Mouse (Mus musculus): ENCODE results near the gene Map4k3.
A peak's percentile ranks its signal among the peaks of the same experiment; 100 is the strongest.
"Not testable (repeated sequence)": the region's sequence is repeated elsewhere in the genome, so short reads cannot be mapped to it uniquely, and the experiment has no call there.

Map4k3 gene

DNA sequence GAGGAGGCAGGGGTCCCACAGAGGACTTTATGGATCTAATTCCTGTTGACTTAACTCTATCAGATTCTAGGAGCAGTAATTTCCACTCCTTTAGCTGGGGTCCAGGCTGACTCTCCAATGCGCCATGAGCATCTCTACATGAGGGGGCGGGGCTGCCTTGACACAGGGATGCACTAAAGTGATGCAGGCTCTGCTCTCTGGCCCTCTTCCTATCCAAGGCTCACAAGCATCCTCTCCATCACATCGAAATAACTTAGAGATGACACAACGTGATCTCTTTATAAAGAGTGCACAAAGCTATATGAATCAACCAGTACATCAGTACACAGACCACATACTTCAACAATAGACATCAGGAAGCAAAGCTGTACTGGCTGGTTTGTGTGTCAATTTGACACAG, 156.8 kb downstream of the Map4k3 start:
- Histone ChIP-seq H3K4me1 (replicated peaks; ENCODE audit: low read depth, low read length) (peaks cover 23% of the 10 kb centered on the region), H3K9me3 (ENCODE audit: low read length) (peaks cover 22% of the 10 kb centered on the region), H3K4me3 (replicated peaks; ENCODE audit: low read length) (no peak overlapping the region), H3K36me3 (ENCODE audit: insufficient read depth, low read length) (no peaks in the 10 kb centered on the region), H3K27me3 (ENCODE audit: insufficient read depth, low read length) (peaks cover 3% of the 10 kb centered on the region)
- TF ChIP-seq POU5F1 (IDR thresholded peaks at IDR 0.05; ENCODE audit: borderline replicate concordance, low read length) (no peak), CTCF (conservative IDR thresholded peaks at IDR 0.05; ENCODE audit: low read length) (no peak), NANOG (IDR thresholded peaks at IDR 0.05; ENCODE audit: borderline replicate concordance, low read length) (no peak)

DNA sequence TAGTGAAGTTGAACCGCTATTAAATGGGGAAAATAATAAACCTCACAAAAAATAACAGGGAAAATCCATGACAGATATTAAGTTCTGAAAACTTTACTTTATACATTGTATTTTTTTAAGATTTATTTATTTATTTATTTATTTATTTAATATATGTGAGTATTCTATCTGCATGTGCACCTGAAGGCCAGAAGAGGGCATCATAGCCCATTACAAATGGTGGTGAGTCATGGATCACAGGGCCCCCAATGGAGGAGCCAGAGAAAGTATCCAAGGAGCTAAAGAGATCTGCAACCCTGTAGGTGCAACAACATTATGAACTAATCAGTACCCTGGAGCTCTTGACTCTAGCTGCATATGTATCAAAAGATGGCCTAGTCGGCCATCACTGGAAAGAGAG, 158.6 kb downstream of the Map4k3 start:
- H3K4me1 ChIP-seq (replicated peaks; ENCODE audit: low read depth, low read length); H3K27me3 ChIP-seq (ENCODE audit: insufficient read depth, low read length); H3K4me3 ChIP-seq (replicated peaks; ENCODE audit: low read length); H3K36me3 ChIP-seq (ENCODE audit: insufficient read depth, low read length): not testable (repeated sequence)
- peaks cover 39% of the 10 kb centered on the region for H3K9me3 ChIP-seq (ENCODE audit: low read length)

DNA sequence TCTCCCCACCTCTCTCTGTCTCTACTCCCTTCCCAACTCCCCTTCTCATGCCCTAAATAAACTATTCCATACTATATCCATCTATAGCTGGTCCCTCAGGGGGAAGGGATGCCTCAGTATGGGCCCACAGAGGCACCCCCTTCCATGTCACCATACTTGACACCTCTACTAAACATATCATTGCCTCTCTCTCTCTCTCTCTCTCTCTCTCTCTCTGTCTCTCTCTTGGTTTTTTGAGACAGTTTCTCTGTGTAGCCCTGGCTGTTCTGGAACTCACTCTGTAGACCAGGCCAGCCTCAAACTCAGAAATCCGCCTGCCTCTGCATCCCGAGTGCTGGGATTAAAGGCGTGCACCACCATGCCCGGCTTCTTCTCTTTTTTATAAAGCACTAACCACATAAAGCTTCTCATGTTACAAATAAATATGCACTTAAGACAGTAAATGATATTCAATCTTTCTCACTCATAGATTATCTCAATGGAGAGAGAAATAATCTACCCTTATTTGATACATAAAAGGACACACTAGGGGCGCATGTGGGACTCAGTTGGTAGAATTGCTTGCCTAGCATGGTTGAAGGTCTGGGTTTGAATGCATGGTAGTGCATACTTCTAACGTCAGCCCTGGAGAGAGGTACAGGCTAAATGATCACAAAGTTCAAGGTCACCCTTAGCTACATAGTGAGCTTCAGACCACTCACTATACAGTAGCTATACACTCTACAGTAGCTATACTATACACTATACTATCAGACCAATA, 159.3 kb downstream of the Map4k3 start:
- TF ChIP-seq NANOG (IDR thresholded peaks at IDR 0.05; ENCODE audit: borderline replicate concordance, low read length): no peak
- no peak for TF ChIP-seq POU5F1 (IDR thresholded peaks at IDR 0.05; ENCODE audit: borderline replicate concordance, low read length)
- Histone ChIP-seq H3K27me3 (ENCODE audit: insufficient read depth, low read length) (no peaks in the 10 kb centered on the region), H3K4me1 (replicated peaks; ENCODE audit: low read depth, low read length) (0 out of 2 replicates have a peak, but pooled peaks cover under 1% of the 10 kb centered on the region), H3K36me3 (ENCODE audit: insufficient read depth, low read length) (no peaks in the 10 kb centered on the region), H3K9me3 (ENCODE audit: low read length) (peaks cover 41% of the 10 kb centered on the region), H3K4me3 (replicated peaks; ENCODE audit: low read length) (no peak overlapping the region)

DNA sequence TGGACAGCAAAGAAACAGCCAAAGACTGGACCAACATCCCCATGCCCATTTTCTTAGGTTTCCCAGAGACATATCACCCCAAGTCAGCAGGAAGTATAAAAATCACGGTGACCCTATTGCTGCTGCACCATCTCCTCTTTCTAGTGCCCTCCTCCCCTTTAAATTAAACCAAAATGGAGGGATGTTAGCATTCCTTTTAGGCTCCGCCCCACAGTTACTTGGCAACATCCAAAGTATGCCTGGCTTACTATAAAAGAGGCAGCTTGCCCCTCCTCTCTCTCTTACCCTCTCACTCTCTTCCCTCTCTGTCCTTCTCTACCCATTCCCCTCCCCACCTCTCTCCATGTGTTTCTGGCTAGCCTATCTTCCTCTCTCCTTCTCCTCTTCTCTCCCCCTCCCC, 159.8 kb downstream of the Map4k3 start:
- H3K4me3 ChIP-seq (replicated peaks; ENCODE audit: low read length): no peak overlapping the region
- H3K4me1 ChIP-seq (replicated peaks; ENCODE audit: low read depth, low read length): no peaks in the 10 kb centered on the region
- no peaks in the 10 kb centered on the region for H3K36me3 ChIP-seq (ENCODE audit: insufficient read depth, low read length)
- H3K27me3 ChIP-seq (ENCODE audit: insufficient read depth, low read length): no peaks in the 10 kb centered on the region
- no peak for TF ChIP-seq POU5F1 (IDR thresholded peaks at IDR 0.05; ENCODE audit: borderline replicate concordance, low read length)
- no peak for TF ChIP-seq NANOG (IDR thresholded peaks at IDR 0.05; ENCODE audit: borderline replicate concordance, low read length)
- no peak for TF ChIP-seq CTCF (conservative IDR thresholded peaks at IDR 0.05; ENCODE audit: low read length)
- H3K9me3 ChIP-seq (ENCODE audit: low read length): peaks cover 41% of the 10 kb centered on the region

DNA sequence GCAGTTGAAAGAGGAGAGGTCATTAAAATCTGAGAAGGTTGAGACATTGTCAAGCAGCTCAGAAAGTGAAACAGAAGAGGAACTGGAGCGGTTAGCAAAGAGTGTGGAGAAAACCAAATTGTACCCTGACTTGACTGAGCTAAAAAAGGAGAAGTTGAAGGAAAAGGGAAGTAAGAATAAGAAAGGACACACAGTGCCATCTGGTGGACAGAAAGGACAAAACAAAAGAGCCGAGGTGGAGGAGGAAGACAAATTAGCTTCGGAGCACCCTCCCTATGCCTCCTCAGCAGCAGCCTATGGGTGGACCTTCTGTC, 163.7 kb downstream of the Map4k3 start:
- peaks cover 41% of the 10 kb centered on the region for H3K9me3 ChIP-seq (ENCODE audit: low read length)
- TF ChIP-seq NANOG (IDR thresholded peaks at IDR 0.05; ENCODE audit: borderline replicate concordance, low read length) (no peak), CTCF (conservative IDR thresholded peaks at IDR 0.05; ENCODE audit: low read length) (peak; percentile 41)
- H3K4me1 ChIP-seq (replicated peaks; ENCODE audit: low read depth, low read length): peaks cover 20% of the 10 kb centered on the region

DNA sequence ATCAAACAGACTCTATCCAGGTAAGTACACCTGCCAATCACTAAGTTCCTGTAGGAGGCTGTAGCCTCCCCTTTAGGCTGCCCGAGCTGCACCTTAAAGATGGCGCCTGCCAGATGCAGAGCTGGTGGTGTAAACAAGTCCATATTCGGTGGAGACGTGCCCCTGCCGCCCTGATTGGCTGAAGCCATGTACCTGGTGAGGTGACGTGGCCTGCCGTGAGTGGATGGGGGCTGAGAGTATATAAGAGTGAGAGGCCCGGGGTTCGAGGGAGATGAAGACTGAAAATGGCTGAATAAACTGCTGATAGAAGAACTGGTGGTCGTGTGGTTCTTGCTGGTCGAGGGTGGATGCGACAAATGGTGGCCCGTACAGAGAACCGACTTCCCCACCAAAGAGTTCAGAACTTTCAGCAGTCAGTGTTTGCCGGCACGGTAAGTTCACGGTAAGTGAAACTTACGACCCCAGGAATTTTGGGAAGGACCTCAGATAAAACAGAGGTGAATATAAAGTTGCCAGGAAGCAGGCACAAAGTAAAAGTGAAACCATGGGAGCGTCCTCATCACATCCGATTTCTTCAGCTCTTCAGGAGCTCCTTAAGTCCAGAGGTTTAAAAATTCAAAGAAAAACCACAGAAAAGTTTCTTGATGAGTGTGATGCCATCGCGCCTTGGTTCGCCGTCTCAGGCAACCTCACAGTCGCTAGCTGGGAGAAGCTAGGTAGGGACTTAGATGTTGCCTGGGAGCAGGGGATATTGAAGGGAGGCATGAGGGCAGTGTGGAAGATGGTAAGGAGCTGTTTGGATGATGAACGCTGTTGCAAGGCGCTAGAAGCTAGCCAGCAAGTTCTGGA, 164.3 kb downstream of the Map4k3 start:
- not testable (repeated sequence) for H3K36me3 ChIP-seq (ENCODE audit: insufficient read depth, low read length); H3K4me3 ChIP-seq (replicated peaks; ENCODE audit: low read length); H3K27me3 ChIP-seq (ENCODE audit: insufficient read depth, low read length)
- H3K4me1 ChIP-seq (replicated peaks; ENCODE audit: low read depth, low read length): peaks cover 23% of the 10 kb centered on the region
- peaks cover 41% of the 10 kb centered on the region for H3K9me3 ChIP-seq (ENCODE audit: low read length)

More for the DNA sequence above, 163.7 kb downstream of the Map4k3 start:
- H3K36me3 ChIP-seq (ENCODE audit: insufficient read depth, low read length): no peaks in the 10 kb centered on the region
- H3K27me3 ChIP-seq (ENCODE audit: insufficient read depth, low read length): no peaks in the 10 kb centered on the region
- H3K4me3 ChIP-seq (replicated peaks; ENCODE audit: low read length): no peak overlapping the region

DNA sequence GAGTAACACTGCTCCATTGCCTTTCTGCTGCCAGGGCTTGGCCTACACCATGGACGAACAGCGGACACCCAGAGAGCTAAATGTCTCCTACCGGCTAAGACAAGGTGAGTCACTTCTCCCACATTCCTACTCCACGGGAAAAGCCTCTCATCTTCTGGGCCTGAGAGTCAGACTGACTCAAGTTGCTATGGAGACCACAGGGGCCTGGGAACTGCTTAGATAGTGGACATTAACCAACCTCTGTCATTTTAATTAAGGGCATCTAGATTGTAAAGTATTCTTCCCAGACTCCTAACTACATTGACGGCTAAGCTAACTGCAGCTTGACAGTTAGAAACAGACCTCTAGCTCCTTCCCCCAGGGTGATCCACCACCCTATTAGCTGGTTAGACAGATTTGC, 165.5 kb downstream of the Map4k3 start:
- H3K9me3 ChIP-seq (ENCODE audit: low read length): peaks cover 32% of the 10 kb centered on the region
- no peak overlapping the region for H3K4me3 ChIP-seq (replicated peaks; ENCODE audit: low read length)
- TF ChIP-seq CTCF (conservative IDR thresholded peaks at IDR 0.05; ENCODE audit: low read length) (no peak), POU5F1 (IDR thresholded peaks at IDR 0.05; ENCODE audit: borderline replicate concordance, low read length) (no peak), NANOG (IDR thresholded peaks at IDR 0.05; ENCODE audit: borderline replicate concordance, low read length) (peak; percentile 92)
- H3K36me3 ChIP-seq (ENCODE audit: insufficient read depth, low read length): no peaks in the 10 kb centered on the region
- H3K4me1 ChIP-seq (replicated peaks; ENCODE audit: low read depth, low read length): peaks cover 32% of the 10 kb centered on the region
- no peaks in the 10 kb centered on the region for H3K27me3 ChIP-seq (ENCODE audit: insufficient read depth, low read length)

DNA sequence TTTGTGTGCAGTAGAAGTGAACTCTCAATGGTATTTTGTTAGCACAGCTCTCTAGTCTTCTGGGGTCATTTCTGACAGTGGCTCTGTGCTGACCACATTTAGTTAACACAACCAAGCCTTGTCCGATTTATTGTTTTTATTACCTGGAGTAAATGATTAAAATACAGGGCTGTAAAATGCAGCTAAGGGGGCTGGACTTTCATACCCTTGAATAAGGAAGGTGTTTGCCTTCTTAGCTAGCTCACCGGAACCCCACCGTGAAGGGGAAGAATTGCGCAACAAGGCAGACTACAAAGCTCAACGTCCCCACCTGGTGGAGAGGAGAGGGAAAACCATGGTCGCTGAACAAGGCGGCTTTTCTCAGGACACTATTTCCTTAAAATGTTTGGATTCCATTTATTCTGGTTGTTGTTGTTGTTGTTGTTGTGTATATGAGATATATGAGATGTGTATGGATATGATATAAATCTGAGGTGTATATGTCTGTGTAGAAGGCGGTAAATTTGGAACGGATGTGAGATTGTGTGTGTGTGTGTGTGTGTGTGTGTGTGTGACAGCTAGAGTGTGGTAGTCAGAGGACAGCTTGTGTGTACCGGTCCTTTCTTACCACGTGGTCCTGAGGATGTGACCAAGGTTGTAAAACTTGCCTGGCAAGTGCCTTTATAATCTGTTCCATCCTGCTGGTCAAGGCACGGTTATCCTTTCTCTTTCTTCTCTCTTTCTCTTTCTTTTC, 167.4 kb downstream of the Map4k3 start:
- Histone ChIP-seq H3K4me1 (replicated peaks; ENCODE audit: low read depth, low read length) (peaks cover 32% of the 10 kb centered on the region), H3K27me3 (ENCODE audit: insufficient read depth, low read length) (no peaks in the 10 kb centered on the region), H3K9me3 (ENCODE audit: low read length) (peaks cover 13% of the 10 kb centered on the region), H3K4me3 (replicated peaks; ENCODE audit: low read length) (no peak overlapping the region), H3K36me3 (ENCODE audit: insufficient read depth, low read length) (no peaks in the 10 kb centered on the region)
- no peak for TF ChIP-seq NANOG (IDR thresholded peaks at IDR 0.05; ENCODE audit: borderline replicate concordance, low read length)
- no peak for TF ChIP-seq POU5F1 (IDR thresholded peaks at IDR 0.05; ENCODE audit: borderline replicate concordance, low read length)
- TF ChIP-seq CTCF (conservative IDR thresholded peaks at IDR 0.05; ENCODE audit: low read length): peak; percentile 80
